Mouse (Mus musculus) heart, postnatal 0 days (tissue): Measurements from ENCODE around the gene Mrpl51. TPM values are rescaled to one million over a fixed set of nuclear protein-coding genes. Genes with fewer than 3 reads are reported as not detected.
A peak's percentile ranks its signal among the peaks of the same experiment; 100 is the strongest.

Experiments used
- ATAC-seq: fragments of 200-750 bp; cut with Nextera tagmentation; 2 replicates; pipeline ENCODE4 v1.8.0; 2017; ENCODE audit warnings: low read depth, moderate number of reproducible peaks, moderate library complexity; ENCODE audit not compliant: insufficient read depth
- DNase-seq: peaks from one replicate; pipeline ENCODE4 v3.0.0-alpha.2; 2016; ENCODE audit warnings: low spot score
- H3K27ac ChIP-seq: fragments of 300-500 bp; sonication (generic); 2 replicates; pipeline ENCODE4 v1.5.1; 2014; ENCODE audit warnings: low read depth, mild to moderate bottlenecking
- H3K27me3 ChIP-seq: fragments of 300-500 bp; sonication (generic); 2 replicates; pipeline ENCODE4 v1.6.1; 2014; ENCODE audit warnings: low read length, mixed read lengths; ENCODE audit not compliant: control insufficient read depth, insufficient read depth
- H3K36me3 ChIP-seq: fragments of 300-500 bp; sonication (generic); replicated peaks from 2 replicates; pipeline ENCODE4 v1.6.1; 2014; ENCODE audit warnings: low read length, mixed read lengths; ENCODE audit not compliant: control insufficient read depth, insufficient read depth
- H3K4me1 ChIP-seq: fragments of 300-500 bp; sonication (generic); 2 replicates; pipeline ENCODE4 v1.6.1; 2014; ENCODE audit warnings: antibody characterized with exemption; ENCODE audit not compliant: control insufficient read depth, insufficient read depth
- H3K4me2 ChIP-seq: fragments of 300-500 bp; sonication (generic); 2 replicates; pipeline ENCODE4 v1.6.1; 2014; ENCODE audit warnings: low read depth, mild to moderate bottlenecking, low read length, moderate library complexity
- H3K4me3 ChIP-seq: fragments of 300-500 bp; sonication (generic); 2 replicates; pipeline ENCODE4 v1.5.1; 2014; ENCODE audit warnings: low read depth, low read length
- H3K9ac ChIP-seq: fragments of 300-500 bp; sonication (generic); replicated peaks from 2 replicates; pipeline ENCODE4 v1.6.1; 2014; ENCODE audit warnings: low read depth, low read length, mixed read lengths
- H3K9me3 ChIP-seq: fragments of 300-500 bp; sonication (generic); replicated peaks from 2 replicates; pipeline ENCODE4 v1.6.1; 2016; ENCODE audit warnings: low read length; ENCODE audit not compliant: control insufficient read depth
- CTCF ChIP-seq: IDR thresholded peaks from 2 replicates; pipeline ENCODE4 v1.5.1; 2016; ENCODE audit warnings: antibody characterized with exemption, control low read depth, low read depth
- EP300 ChIP-seq: IDR thresholded peaks from 2 replicates; pipeline ENCODE4 v1.6.1; 2016; ENCODE audit warnings: antibody characterized with exemption, low read depth
- WGBS: fragments of 180-500 bp; shearing (Covaris S2); extraction: QIAGEN DNeasy Blood & Tissue Kit; methylation state at CpG from one replicate; pipeline ENCODE4 v1.1.7; 2014; 5-methylcytosine and 5-hydroxymethylcytosine counted together
- polyA plus RNA-seq: library from polyadenylated mRNA; unstranded; fragments of >200 nt; fragmentation: Nextera tagmentation; extraction: Ambion mirVana; gene quantifications from 2 replicates; pipeline ENCODE4 v1.2.1, GENCODE M21; 2015
- total RNA-seq: library from RNA; depleted of rRNA; stranded (reverse); fragments of >200 nt; gene quantifications from 2 replicates; pipeline ENCODE4 v1.2.3, GENCODE M21; 2014; ENCODE audit warnings: low replicate concordance

Gene Mrpl51
- total and polyA plus RNA-seq, 2 experiments from 2014 or later: 165 to 426 TPM

DNA sequence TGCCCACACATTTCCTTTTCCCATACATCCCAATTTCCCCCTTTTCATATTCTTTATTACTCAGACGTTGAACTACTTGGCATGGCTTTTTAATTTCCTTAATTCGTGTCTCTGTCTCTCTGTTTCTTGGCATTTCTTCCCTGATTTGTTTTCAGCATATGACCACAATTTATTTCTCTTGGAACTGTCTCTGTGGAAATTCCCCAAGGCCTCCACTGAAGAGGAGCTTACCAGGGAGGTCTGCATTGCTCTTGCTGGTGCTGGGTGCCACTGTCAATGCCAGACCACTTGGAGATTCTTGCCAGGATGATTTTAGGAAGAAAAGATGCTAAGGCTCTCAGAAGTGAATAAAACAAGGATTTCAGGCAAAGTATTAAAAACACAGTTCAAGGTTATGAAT is 21.0 kb downstream of the Mrpl51 start:
- no peaks in the 10 kb centered on the region for H3K9me3 ChIP-seq
- H3K27ac ChIP-seq: no peak overlapping the region
- 18% methylated on average over 2 of the region's 2 CpGs for WGBS
- no peak overlapping the region for H3K9ac ChIP-seq
- peaks cover 13% of the 10 kb centered on the region; the same call in 1 of the 2 replicates for H3K4me1 ChIP-seq
- ATAC-seq: no peak
- DNase-seq: no peak
- no peaks in the 10 kb centered on the region for H3K27me3 ChIP-seq
- no peaks in the 10 kb centered on the region for H3K36me3 ChIP-seq
- TF ChIP-seq CTCF (no peak), EP300 (no peak)
- H3K4me3 ChIP-seq: no peak overlapping the region
- no peak overlapping the region for H3K4me2 ChIP-seq

- H3K27ac ChIP-seq: no peak overlapping the region
- TF ChIP-seq EP300 (no peak), CTCF (no peak)
- no peak for DNase-seq
- no peak overlapping the region for H3K4me3 ChIP-seq
- H3K9me3 ChIP-seq: no peaks in the 10 kb centered on the region
- ATAC-seq: no peak
- H3K9ac ChIP-seq: no peak overlapping the region
- no peaks in the 10 kb centered on the region for H3K27me3 ChIP-seq
- 64% methylated on average over 6 of the region's 6 CpGs for WGBS
- no peak overlapping the region for H3K4me2 ChIP-seq
- H3K4me1 ChIP-seq: peaks cover 13% of the 10 kb centered on the region; the same call in 1 of the 2 replicates
- H3K36me3 ChIP-seq: no peaks in the 10 kb centered on the region
Observed at GRCm38 (mm10) chr6:125213129-125213528, 21.5 kb downstream of the Mrpl51 start.

DNA sequence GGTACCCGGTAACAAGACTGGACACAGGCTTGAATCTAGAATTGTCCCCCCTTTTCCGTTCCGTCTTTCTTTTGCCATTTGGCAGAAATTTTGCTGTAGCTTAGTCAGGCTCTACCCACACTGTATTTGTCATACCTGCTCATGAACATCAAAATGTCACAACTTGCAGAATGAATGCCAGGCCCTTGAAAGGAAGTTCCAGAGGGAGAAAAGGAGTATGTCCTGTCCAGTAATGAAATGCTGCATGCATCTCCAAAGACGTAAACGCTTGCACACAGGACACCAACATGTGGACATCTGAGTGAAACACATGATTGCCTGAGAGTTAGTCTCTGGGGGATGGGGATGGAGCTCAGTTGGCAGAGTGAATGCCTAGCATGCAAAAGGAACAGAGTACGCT is 22.1 kb downstream of the Mrpl51 start:
- TF ChIP-seq EP300 (no peak), CTCF (no peak)
- H3K4me2 ChIP-seq: no peak overlapping the region
- DNase-seq: no peak
- peaks cover 13% of the 10 kb centered on the region; the same call in 1 of the 2 replicates for H3K4me1 ChIP-seq
- 80% methylated on average over 6 of the region's 6 CpGs for WGBS
- ATAC-seq: no peak
- H3K9ac ChIP-seq: no peak overlapping the region
- H3K27ac ChIP-seq: no peak overlapping the region
- no peak overlapping the region for H3K4me3 ChIP-seq
- H3K27me3 ChIP-seq: no peaks in the 10 kb centered on the region
- H3K36me3 ChIP-seq: no peaks in the 10 kb centered on the region
- no peaks in the 10 kb centered on the region for H3K9me3 ChIP-seq

- Histone ChIP-seq H3K36me3 (peaks cover 10% of the 10 kb centered on the region), H3K4me1 (peaks cover 13% of the 10 kb centered on the region; the same call in 1 of the 2 replicates), H3K4me2 (peak within 1 kb of the TSS; percentile 78), H3K27ac (peak within 1 kb of the TSS; percentile 79), H3K9me3 (no peaks in the 10 kb centered on the region), H3K9ac (peak within 1 kb of the TSS; percentile 60), H3K27me3 (no peaks in the 10 kb centered on the region), H3K4me3 (peak within 1 kb of the TSS; percentile 69)
- ATAC-seq (peak; percentile 96), DNase-seq (peak; percentile 99)
- TF ChIP-seq EP300 (no peak), CTCF (no peak)
- under 1% methylated on average over 48 of the region's 48 CpGs for WGBS
Observed at GRCm38 (mm10) chr6:125215148-125215954, 23.8 kb downstream of the Mrpl51 start, which contains the start of gene Vamp1. Vamp1 (plus strand) TSS chr6:125215551.

DNA sequence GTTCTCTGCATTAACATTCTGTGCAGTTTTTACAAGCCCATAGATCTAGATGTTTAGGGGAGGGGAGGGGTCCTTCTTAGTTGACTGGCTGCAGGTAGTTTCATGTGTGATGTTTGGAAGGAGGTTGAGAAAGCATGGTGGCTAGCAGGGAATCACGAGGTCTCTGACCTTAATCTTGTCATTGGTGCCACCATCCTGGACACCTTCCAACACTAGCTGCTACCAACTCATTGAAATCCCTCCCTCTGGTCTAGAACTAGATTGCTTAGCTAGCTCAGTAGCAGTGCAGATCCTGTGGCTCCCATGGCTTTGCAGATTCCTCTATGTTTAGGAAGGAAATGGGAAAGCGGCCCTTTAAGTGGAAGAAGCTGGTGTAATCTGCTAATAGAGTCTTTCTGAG is 25.3 kb downstream of the Mrpl51 start:
- 53% methylated on average over 2 of the region's 2 CpGs for WGBS
- DNase-seq (no peak), ATAC-seq (no peak)
- Histone ChIP-seq H3K9me3 (no peaks in the 10 kb centered on the region), H3K27ac (no peak overlapping the region), H3K4me2 (peak overlapping the region; percentile 78; the same call in 1 of the 2 replicates), H3K4me1 (peaks cover 13% of the 10 kb centered on the region; the same call in 1 of the 2 replicates), H3K36me3 (peaks cover 10% of the 10 kb centered on the region), H3K9ac (no peak overlapping the region), H3K27me3 (no peaks in the 10 kb centered on the region), H3K4me3 (no peak overlapping the region; the same call in 1 of the 2 replicates)
- TF ChIP-seq CTCF: no peak
- no peak for TF ChIP-seq EP300

- no peaks in the 10 kb centered on the region for H3K9me3 ChIP-seq
- H3K9ac ChIP-seq: no peak overlapping the region
- H3K4me2 ChIP-seq: no peak overlapping the region
- H3K4me1 ChIP-seq: peaks cover 13% of the 10 kb centered on the region; the same call in 1 of the 2 replicates
- no peak for TF ChIP-seq CTCF
- TF ChIP-seq EP300: no peak
- H3K4me3 ChIP-seq: no peak overlapping the region
- peaks cover 10% of the 10 kb centered on the region for H3K36me3 ChIP-seq
- no peak overlapping the region for H3K27ac ChIP-seq
- 83% methylated on average over 11 of the region's 11 CpGs for WGBS
- no peak for ATAC-seq
- no peaks in the 10 kb centered on the region for H3K27me3 ChIP-seq
- no peak for DNase-seq
Observed at GRCm38 (mm10) chr6:125217899-125218298, 26.3 kb downstream of the Mrpl51 start.
